Mouse (Mus musculus): ENCODE data around the gene AC161166.1.

AC161166.1 gene

GRCm38 (mm10) chr7:24512355-24512754 lies at the start of gene AC161166.1:
AC161166.1 (minus strand) TSS chr7:24512455.
- DNase-seq (ENCODE audit: low spot score in 2 of 2): no peak

GRCm38 (mm10) chr7:24561450-24561849 lies 49.2 kb upstream of the AC161166.1 start:
- DNase-seq (ENCODE audit: low spot score in 2 of 2): peak in 1 of 2 experiments; percentile 52

- no peak for DNase-seq (ENCODE audit: low spot score in 2 of 2)
Observed at GRCm38 (mm10) chr7:24555786-24556185, 43.5 kb upstream of the AC161166.1 start.

- no peak for DNase-seq (ENCODE audit: low spot score in 2 of 2)
Observed at GRCm38 (mm10) chr7:24551985-24552759, 39.9 kb upstream of the AC161166.1 start.

- DNase-seq (ENCODE audit: low spot score in 2 of 2): no peak
Observed at GRCm38 (mm10) chr7:24547534-24548036, 35.3 kb upstream of the AC161166.1 start.

- DNase-seq (ENCODE audit: low spot score in 2 of 2): peak; percentile 99
Observed at GRCm38 (mm10) chr7:24546634-24547389, 34.6 kb upstream of the AC161166.1 start.

- DNase-seq (ENCODE audit: low spot score in 2 of 2): peak in 1 of 2 experiments; percentile 53
Observed at GRCm38 (mm10) chr7:24546068-24546614, 33.9 kb upstream of the AC161166.1 start, which contains the start of the genes Pinlyp and Xrcc1. Pinlyp (minus strand) TSS chr7:24546118. Xrcc1 (plus strand) TSS chr7:24546289.

- no peak for DNase-seq (ENCODE audit: low spot score in 2 of 2)
Observed at GRCm38 (mm10) chr7:24544506-24544905, 32.3 kb upstream of the AC161166.1 start.

GRCm38 (mm10) chr7:24539686-24540085 lies 27.4 kb upstream of the AC161166.1 start:
- DNase-seq (ENCODE audit: low spot score in 2 of 2): peak in 1 of 2 experiments; percentile 49

- no peak for DNase-seq (ENCODE audit: low spot score in 2 of 2)
Observed at GRCm38 (mm10) chr7:24538701-24539100, 26.4 kb upstream of the AC161166.1 start.

- no peak for DNase-seq (ENCODE audit: low spot score in 2 of 2)
Observed at GRCm38 (mm10) chr7:24538154-24538553, 25.9 kb upstream of the AC161166.1 start.

GRCm38 (mm10) chr7:24537591-24537990 lies 25.3 kb upstream of the AC161166.1 start:
- DNase-seq (ENCODE audit: low spot score in 2 of 2): no peak

- no peak for DNase-seq (ENCODE audit: low spot score in 2 of 2)
Observed at GRCm38 (mm10) chr7:24537081-24537480, 24.8 kb upstream of the AC161166.1 start.

- DNase-seq (ENCODE audit: low spot score in 2 of 2): no peak
Observed at GRCm38 (mm10) chr7:24534301-24534700, 22.0 kb upstream of the AC161166.1 start.

GRCm38 (mm10) chr7:24533806-24534205 lies 21.6 kb upstream of the AC161166.1 start:
- DNase-seq (ENCODE audit: low spot score in 2 of 2): no peak

GRCm38 (mm10) chr7:24533031-24533571 lies 20.8 kb upstream of the AC161166.1 start:
- no peak for DNase-seq (ENCODE audit: low spot score in 2 of 2)

- peak; percentile 67 to 76 for DNase-seq (ENCODE audit: low spot score in 2 of 2)
Observed at GRCm38 (mm10) chr7:24531211-24531971, 19.1 kb upstream of the AC161166.1 start.

- DNase-seq (ENCODE audit: low spot score in 2 of 2): peak; percentile 97 to 98
Observed at GRCm38 (mm10) chr7:24530062-24530931, 18.0 kb upstream of the AC161166.1 start, which contains the start of gene Irgq. Irgq (plus strand) TSS chr7:24530689.

- DNase-seq (ENCODE audit: low spot score in 2 of 2): no peak
Observed at GRCm38 (mm10) chr7:24529580-24529979, 17.3 kb upstream of the AC161166.1 start.

- no peak for DNase-seq (ENCODE audit: low spot score in 2 of 2)
Observed at GRCm38 (mm10) chr7:24528861-24529260, 16.6 kb upstream of the AC161166.1 start.
